Mouse (Mus musculus): Measurements from ENCODE around the gene Hoxd8.

Hoxd8 gene

DNA sequence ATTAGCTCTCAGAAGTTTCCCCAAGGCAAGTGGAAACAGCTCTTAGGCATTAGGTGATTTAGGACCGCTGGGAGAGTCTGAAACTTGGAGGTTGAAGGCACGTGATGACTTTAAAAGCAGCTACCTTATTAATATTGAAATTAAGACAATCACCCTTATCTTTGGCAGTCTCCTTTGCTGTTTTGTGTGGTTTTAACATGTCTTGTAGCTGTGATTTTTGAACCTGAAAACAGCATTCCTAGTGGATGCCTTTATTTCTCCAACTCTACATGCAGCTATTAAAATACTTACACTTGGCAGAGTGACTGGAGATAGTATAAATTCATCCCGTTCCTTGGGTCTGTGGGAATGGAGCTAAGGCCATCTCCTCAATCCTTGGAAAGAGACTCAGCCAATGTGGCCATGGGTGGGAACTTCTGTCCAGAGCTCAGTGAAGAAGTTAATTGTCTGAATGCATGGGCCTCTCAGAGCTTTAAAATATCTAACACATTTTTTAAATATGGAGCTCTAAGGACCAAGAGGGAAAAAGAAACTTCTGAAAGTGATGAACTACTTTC is 33.7 kb upstream of the Hoxd8 start:
- no peak for DNase-seq

DNA sequence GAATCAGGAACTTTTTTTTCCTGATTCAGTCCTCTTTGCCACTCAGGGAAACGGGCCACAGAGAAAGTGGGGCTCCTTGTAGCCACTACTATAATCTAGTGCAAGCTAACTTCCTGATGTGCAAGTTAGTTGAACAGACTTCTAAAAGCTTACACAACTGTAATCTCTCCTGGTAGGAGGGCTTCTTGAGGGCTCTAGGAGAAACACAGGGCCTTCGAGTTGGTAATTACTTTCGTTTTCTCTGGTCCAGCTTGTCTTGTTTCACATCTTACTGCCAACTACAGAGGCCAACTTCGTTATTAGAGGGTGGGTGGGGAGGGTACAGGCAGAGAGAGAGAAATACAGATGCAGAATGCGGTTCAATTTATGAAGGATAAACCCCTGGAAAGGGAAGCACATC is 32.6 kb upstream of the Hoxd8 start:
- DNase-seq: no peak

DNA sequence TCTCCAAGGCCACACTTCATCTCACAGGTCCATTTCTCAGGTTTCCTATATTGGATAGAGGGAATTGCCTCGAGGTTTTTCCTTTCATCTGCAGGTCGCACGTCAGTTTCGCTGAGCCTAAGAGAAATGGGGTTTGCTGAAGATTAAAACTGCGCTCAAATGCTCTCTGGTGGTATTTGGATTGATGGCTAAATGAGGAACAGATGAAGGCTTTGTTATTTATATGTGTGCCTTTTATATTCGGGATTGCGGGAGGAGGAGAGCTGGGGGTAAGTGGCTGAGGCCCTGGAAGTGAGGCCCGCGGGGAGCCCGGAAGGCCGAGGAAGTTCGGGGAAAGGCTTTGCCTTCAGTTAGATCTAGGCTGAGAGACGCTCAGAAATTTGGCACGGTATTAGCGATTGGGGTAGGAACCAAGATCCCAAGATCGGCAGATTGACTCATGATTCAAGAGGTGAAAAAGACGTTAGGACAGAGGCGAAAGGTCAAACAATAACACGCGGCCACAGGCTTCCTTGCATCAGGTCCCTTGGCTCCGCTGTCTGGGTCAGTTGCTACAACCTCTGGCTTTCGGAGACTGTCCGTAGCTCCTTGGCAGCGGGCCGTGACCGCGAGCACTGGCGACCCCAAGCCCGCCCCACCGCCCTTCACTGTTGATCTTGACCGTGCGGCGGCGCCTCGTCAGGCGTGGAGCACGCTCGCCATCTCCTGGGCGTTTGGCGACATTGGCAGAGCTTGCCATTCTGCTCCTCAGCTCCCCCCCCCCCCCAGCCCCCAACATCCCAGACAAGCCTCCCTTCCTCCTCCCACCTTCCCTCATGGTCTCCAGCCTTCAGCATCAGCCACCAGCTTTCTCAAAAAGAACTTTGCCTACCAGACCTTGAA is 31.7 kb upstream of the Hoxd8 start:
- DNase-seq: peak in 1 of 2 experiments; percentile 55

DNA sequence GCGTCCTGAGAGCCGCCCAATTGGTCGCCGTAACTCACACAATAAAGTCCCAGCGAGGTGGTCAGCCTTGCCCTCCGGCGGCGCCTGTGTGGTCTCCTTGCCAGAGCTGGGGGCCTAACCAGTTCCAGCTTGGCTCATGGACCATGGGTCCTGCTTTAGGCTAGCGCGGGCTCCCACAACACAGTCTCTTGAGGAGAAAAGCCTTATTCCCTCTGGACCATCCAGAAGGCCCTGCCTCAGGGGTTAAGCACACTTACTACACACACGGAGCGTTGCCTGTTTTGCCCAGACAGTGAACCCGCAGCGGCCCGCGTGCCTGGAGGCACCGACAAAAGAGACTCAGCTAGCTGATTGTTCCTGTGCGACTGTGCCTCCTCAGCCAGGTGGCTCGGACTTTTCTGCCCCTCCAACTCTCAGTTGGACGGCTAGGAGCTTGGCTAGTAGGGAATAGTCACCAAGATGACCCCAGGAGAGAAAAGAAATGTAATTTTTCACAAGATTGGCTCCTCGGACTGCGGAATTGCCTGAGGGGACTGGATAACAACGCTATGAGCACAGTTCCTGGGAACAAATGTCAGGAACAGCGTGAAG is 30.5 kb upstream of the Hoxd8 start:
- no peak for DNase-seq

DNA sequence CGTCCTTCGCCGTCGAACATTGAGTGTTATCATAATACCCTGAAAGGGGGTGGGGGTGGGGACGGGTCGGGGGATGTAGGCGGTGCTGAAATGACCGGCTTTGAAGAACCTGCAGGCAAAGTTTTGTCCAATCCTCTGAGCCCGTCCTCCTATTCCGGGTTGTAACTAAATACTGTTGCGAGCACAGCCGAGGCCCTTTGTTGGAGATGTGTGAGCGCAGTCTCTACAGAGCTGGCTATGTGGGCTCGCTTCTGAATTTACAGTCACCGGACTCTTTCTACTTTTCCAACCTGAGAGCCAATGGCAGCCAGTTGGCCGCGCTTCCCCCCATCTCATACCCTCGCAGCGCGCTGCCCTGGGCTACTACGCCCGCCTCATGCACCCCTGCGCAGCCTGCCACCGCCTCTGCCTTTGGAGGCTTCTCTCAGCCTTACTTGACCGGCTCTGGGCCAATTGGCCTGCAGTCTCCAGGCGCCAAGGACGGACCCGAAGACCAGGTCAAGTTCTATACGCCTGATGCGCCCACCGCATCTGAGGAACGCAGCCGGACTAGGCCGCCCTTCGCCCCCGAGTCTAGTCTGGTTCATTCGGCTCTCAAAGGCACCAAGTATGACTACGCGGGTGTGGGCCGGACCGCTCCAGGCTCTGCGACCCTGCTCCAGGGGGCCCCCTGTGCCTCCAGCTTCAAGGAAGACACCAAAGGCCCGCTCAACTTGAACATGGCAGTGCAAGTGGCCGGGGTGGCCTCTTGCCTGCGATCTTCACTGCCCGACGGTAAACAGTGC is 29.3 kb upstream of the Hoxd8 start, which contains the start of gene Hoxd12:
Hoxd12 (plus strand) TSS at position 133 of the 785 bp plus-strand sequence.
- peak in 1 of 2 experiments; percentile 3 for DNase-seq

DNA sequence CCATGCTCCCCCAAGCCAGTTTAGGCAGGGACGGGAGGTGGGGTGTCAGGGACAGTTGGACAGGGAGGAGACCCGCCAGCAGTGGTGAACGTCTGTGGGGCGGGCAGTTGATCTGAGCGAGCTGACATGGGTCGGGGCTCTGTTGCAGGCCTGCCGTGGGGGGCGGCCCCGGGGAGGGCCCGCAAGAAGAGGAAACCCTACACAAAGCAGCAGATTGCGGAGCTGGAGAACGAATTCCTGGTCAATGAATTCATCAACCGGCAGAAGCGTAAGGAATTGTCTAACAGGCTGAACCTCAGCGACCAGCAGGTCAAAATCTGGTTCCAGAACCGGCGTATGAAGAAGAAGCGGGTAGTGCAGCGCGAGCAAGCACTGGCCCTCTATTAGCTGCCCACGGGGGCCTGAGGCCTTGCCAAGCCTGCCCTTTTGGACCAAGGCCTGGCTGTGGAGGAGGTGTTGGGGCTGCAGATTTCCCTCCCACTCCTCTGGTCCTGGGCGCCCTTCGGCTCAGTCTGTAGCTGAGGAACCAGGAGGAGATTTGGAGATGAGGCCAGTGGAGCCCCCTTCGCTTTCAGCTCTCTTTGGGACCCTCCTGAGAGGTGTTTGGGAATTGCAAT is 28.6 kb upstream of the Hoxd8 start:
- no peak for DNase-seq

DNA sequence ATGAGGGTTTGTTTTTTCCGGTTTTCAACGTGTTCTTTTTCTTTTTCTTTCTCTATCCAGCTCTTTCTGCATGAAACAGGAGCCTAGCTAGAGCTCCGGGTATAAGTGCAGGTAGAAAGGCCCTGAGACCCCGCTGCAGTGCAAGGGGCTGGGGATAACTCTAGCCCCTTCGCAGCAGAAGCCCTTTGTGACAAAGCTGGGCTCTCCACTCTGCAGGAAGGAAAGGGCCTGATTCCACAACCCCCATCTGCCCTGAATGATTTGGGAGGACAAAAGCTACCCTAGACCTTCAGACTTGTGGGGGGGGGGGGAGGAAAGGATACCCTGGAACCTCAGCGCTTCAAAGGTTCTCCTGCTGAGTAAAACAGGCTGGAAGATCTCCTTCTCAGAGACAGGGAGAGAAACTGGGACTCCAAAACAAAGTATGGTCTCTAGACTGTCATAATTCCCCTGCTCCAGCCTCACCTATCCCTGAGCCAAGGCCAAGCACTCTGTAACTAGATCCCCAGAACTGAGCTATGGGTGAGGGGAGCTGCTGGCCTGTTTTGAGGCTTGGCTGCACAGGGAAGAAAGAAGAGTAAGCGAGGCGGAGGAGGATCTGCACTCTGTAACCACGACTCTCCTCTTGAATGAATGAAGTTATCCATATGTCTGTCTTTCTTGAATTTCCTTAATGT is 27.9 kb upstream of the Hoxd8 start:
- no peak for DNase-seq

DNA sequence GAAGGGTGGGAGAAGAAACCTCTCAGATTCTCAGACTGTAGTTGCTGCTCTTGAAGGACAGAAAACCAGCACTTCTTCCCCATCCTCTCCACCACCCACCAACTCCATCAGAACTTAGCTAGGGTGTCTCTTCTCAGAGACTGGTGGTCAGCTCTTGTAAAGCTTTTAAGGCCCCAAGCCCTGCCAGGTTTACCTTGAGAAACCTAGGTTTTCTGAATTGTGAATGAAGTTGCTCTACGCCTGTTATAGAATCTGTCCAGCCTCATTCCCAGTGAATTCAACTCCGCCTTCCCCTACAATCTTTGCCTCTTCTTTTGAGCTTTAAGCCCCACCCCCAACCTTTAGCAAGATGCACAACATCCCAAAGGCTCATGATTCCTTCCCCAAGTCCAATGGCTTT is 27.3 kb upstream of the Hoxd8 start:
- no peak for DNase-seq

DNA sequence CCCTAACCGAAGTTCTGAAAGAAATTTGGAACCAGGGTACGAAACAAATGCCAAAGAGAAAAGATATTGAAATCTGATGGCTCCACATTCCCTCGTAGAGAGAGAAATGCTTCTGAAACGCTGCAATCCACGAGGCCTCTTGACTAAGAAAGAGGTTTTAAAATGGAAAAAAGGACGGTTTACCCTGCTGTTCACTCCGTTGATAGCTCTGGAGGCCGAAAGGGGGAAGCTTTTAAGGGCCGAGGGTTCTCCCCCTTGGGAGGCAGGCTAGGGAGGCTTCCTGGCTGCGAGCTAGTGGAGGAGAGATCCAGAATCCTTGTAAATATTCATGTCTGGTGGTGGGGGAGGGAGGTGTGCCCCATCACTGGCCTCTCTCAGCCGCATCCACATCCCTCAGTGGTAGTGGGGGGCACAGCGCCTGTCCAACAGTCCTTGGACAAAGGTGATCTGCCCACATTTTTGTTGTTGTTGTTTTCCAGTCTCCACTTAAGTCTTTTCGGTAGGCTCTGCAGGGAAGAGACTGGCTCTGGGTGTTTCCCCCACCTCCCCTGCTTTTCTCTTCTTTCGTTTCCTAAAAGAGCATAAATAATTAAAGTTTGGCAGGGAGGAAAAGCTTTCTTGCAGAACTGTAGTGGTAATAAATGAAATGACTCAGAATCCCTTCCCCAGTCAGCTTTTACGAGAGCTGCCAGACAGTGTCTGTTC is 25.4 kb upstream of the Hoxd8 start, which contains the start of gene Hoxd11:
Hoxd11 (plus strand) TSS at position 667 of the 705 bp plus-strand sequence.
- no peak for DNase-seq

DNA sequence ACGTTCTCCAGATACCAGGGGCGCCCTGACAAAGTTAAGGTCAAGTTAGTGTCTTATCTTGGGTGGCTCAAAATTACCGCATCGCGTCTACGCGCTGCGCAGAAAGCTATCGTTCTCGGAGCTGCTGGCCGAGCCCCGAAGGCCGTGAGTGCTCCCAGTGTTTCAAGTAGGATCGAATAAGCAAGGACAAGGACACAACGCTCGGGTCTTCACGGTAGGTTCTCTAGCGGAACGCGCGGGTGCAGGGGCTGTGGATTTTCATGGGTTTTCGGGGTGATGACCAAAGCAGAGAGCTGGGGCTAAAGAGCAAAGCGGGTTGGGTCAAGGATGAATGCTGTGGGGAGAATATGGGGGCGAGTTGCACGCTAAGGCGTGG is 24.8 kb upstream of the Hoxd8 start:
- no peak for DNase-seq

DNA sequence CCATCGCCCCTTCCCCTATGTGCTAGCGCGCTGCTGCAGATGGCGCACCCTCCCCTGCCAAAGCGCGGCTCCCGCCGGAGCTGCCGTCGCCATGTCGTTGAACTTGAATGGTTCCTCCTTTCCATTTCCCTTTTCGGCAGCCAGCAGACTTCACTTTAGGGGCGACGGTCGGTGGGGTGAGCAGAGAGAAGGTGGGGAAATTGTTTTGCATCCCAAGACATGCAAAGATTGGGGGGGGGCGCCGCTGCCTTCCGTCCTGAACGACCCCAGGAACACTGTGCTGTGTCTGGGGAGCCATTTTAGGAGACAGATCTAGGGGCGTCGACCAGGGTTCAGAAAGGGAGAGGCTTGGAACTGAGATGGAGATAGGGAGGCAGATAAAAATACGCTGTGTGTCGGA is 24.4 kb upstream of the Hoxd8 start:
- no peak for DNase-seq

DNA sequence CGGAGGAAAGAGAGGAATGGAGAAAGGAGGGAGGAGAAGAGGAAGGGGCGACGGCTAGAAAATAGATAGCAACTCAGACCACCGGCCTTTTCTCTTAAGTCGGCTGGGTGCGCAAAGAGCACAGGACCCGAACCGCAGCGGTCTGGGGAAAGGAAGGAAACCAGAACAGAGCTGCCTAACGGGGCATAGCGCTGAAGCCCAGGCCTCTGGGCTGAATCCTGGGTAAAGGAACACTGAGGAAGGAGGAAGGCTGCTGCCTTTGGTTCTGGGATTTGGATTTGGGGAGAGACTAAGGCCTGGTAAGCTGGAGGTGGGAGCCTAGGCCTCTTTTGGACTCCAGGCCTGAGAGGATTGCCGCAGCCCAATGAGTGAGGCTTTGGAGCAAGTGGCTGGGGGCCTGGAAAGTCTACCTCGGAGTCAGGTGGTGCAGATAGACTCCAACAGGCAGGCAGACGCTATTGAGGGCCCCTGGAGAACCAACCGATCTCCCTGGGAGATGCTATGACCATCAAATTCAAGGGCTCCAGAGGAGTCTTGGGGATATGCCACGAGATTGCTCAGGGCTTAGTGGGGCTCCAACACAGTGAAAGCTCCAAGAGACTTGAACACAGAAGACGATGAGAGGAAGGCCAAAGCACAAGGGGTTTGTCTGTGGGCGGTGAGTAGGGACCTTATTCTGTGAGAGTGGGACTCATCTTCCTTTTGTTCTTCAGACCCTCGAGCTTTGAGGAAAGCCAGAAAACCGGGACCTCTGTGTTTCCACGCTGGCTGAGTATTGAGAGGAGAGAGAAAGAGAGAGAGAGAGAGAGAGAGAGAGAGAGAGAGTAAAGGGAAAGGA is 23.6 kb upstream of the Hoxd8 start:
- no peak for DNase-seq

DNA sequence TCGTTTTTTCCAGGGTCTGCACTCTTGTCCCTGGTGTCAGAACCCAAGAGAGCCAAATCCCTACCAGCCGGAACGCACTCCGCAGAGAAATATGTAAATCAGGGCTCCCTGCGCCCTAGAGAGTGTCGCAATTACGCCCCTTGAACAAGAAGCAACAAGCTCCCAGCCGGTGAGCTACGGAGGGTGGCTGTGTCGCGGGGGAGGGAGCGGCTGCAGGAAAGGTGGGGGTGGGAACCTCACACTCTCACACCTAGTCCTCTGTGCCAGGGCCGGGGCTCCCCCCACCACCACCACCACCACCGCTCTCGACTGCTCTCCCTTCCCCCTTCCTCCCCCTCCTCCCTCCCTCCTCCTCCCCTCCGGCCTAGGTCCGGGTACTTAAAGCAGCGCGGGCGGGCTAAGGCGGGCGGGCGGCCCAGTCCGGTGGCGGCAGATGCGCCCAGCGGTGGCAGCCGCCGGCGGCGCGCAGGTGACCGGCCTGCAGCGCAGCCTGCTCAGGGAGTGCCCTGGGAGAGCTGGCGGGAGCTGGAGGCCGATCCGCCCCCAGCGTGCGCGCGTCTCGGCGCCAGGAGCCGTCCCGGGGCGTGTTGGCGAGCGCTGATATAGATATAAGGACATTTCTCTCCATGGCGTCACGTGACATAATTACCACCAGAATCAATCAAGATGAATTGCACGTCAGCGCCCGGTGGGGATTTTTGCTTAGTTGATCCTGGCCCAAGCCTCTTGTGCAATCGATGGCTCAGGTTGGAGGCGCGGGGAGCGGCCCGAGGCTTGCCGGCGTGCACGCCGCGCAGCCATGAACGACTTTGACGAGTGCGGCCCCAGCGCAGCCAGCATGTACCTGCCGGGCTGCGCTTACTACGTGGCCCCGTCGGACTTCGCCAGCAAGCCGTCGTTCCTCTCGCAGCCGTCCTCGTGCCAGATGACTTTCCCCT is 22.6 kb upstream of the Hoxd8 start:
- no peak for DNase-seq

DNA sequence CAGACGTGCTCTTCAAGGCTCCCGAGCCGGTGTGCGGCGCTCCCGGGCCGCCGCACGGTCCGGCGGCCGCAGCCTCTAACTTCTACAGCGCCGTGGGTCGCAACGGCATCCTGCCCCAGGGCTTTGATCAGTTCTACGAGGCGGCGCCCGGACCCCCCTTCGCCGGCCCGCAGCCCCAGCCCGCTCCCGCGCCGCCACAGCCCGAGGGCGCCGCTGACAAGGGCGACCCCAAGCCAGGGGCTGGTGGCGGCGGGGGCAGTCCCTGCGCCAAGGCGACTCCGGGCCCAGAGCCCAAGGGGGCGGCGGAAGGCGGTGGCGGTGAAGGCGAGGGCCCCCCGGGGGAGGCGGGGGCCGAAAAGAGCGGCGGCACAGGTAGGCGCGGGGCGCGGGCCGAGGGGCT is 21.6 kb upstream of the Hoxd8 start:
- DNase-seq: no peak

DNA sequence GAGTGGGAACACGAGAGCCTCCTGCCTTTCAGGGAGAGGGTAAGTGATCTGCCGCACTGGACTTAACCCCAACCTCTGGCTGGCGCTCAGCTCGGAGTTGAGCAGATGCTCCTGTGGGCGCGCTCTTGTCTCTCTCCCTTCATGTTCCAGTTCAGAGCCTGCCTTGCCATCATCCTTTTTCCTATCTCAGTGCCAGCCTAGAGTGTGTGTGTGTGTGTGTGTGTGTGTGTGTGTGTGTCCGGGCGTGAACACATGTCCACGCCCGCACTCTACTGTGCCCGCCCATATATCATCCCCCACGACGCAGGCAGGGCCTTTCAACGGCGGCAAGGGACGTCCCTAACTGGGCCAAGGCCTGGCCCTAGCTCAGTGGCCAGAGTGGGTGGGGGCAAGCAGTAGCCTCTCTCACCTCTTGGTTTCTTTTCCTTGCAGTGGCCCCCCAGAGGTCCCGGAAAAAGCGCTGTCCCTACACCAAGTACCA is 20.9 kb upstream of the Hoxd8 start:
- no peak for DNase-seq

DNA sequence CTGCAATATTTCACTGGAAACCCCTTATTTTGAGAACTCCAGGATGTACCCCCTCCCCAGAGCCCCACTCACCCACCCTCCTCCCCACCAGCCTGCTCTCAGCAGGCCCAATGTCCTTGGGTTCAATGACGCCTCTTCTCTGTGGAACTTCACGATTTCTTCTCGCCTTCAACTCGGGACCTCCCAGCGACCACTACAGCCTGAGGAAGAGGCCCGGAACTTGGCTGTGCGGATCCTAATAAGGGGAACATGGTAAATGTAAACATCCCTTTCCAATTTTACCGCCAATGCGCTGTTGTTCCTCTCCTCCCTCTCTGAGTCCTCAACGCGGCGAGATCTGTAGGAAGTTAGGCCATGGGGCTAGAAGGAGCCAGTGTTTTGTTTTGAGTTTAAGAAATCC is 20.3 kb upstream of the Hoxd8 start:
- DNase-seq: no peak

DNA sequence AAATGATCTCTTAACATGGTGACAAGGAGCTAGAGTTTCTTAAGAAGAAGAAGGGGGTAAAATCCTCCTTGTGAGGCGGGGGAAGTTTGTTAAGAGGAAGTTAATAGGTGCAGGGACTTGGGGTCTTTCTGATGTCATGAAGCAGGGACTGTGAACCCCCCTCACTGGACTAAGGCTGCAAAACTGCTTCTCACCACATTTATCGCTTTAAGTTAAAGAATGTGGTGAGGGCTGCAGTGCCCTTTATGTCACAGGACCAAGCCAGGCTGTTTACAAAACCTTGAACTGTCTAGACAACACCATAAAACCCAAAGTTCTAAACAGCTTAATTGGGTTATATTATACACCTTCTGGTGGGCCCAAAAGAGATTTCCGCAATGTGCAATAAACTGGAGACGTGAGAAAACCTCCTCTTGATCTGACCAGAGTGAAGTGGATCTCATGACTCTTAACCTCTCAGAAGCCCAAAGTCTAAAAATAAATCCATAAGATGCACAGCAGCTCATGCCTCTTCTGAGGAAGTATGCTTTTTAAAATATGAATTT is 19.3 kb upstream of the Hoxd8 start:
- DNase-seq: no peak

DNA sequence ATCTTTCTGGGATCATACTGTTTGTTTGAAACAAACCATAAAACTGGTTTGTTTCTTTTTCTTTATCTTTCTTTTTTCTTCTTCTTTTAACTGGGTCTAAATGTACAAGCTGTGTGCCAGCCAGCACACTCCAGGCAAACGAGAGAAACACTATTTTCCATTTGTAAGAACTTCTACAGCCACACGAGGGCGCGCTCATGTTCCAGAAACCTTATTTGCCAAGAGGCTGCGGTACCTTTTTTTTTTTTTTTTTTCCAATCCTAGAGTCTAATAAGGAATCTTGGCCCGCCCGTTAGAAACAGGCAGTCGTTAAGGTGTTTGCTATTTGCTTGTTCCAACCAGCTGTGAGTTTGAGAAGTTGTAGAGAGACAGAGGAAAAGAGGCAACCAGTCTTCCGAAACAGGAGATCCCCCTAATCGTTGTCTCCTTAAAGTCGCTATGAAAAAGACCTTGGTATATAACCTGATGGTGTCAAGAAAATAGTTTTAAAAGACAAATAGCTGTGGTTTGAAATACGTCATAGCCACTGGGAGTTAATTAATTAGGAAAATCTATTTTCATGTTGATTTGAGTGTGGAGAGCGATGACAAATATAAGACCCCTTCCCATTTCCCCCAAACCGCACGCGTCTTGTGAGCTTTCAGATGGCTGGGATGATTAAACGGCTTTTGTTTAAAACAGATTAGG is 18.0 kb upstream of the Hoxd8 start:
- peak in 1 of 2 experiments; percentile 29 for DNase-seq
